Mouse (Mus musculus): ENCODE measurements around the gene Agpat1. TPM values are rescaled to one million over a fixed set of nuclear protein-coding genes. Genes with fewer than 3 reads are reported as not detected.
A peak's percentile ranks its signal among the peaks of the same experiment; 100 is the strongest.

The Agpat1 gene
- polyA plus RNA-seq, 1 experiment from 2014 or later: 64.8 TPM

DNA sequence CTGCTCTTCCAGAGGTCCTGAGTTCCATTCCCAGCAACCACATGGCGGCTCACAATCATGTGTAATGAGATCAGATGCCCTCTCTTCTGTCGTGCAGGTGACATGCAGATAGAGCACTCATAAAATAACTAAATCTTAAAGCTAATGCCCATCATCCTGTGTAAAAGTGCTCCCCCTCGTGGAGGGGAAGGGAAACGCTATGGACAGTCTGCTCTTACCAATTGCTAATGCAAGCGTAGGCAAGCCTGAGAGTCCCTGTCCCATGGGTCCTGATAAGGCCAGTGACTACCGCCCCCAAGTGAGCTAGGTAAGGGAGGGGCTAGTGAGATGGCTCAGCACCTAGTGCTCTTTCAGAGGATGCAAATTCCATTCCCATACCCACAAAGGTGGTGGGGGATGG, 14.9 kb downstream of the Agpat1 start:
- Histone ChIP-seq H3K4me2 (no peak overlapping the region), H3K27me3 (replicated peaks; ENCODE audit: control insufficient read depth, insufficient read depth, low read length) (no peaks in the 10 kb centered on the region), H3K9ac (ENCODE audit: low read depth, low read length) (no peak overlapping the region), H3K36me3 (ENCODE audit: control insufficient read depth, insufficient read depth, low read length) (peaks cover 11% of the 10 kb centered on the region), H3K4me3 (ENCODE audit: low read depth, low read length) (no peak overlapping the region), H3K9me3 (ENCODE audit: control insufficient read depth, low read length) (no peaks in the 10 kb centered on the region), H3K4me1 (replicated peaks; ENCODE audit: control insufficient read depth, insufficient read depth, low read length) (no peaks in the 10 kb centered on the region), H3K27ac (ENCODE audit: low read depth, low read length) (no peak overlapping the region)
- peak; percentile 74 for DNase-seq (ENCODE audit: low spot score)
- peak; percentile 65 for ATAC-seq (replicated peaks; ENCODE audit: low FRiP score)
- 12% methylated on average over 6 of the region's 6 CpGs for WGBS

DNA sequence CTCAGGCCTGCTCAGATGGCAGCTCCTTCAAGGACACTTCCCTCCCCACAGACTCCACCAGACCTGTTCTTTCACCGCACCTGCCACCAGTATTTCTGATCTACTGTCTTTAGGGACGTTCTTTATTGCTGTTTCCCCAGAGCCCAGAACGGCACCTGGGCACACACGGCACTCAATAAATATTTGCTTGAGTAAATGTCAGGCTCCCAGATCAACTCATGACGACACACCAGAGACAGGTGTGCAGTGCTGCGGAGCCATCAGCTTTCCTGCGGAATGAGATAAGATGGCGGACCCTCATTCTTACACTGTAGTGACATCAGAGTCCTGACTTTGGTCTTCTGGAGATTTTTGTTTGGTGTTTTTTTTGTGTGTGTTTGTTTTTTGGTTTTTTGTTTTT, 16.9 kb downstream of the Agpat1 start:
- H3K4me3 ChIP-seq (ENCODE audit: low read depth, low read length): no peak overlapping the region
- no peak overlapping the region for H3K9ac ChIP-seq (ENCODE audit: low read depth, low read length)
- ATAC-seq (replicated peaks; ENCODE audit: low FRiP score) (no peak), DNase-seq (ENCODE audit: low spot score) (no peak)
- peaks cover 12% of the 10 kb centered on the region for H3K36me3 ChIP-seq (ENCODE audit: control insufficient read depth, insufficient read depth, low read length)
- no peak overlapping the region for H3K27ac ChIP-seq (ENCODE audit: low read depth, low read length)
- WGBS: 82% methylated on average over 8 of the region's 8 CpGs
- no peak overlapping the region for H3K4me2 ChIP-seq
- H3K4me1 ChIP-seq (replicated peaks; ENCODE audit: control insufficient read depth, insufficient read depth, low read length): peaks cover under 1% of the 10 kb centered on the region; the same call in 1 of the 2 replicates
- no peaks in the 10 kb centered on the region for H3K9me3 ChIP-seq (ENCODE audit: control insufficient read depth, low read length)
- H3K27me3 ChIP-seq (replicated peaks; ENCODE audit: control insufficient read depth, insufficient read depth, low read length): no peaks in the 10 kb centered on the region

DNA sequence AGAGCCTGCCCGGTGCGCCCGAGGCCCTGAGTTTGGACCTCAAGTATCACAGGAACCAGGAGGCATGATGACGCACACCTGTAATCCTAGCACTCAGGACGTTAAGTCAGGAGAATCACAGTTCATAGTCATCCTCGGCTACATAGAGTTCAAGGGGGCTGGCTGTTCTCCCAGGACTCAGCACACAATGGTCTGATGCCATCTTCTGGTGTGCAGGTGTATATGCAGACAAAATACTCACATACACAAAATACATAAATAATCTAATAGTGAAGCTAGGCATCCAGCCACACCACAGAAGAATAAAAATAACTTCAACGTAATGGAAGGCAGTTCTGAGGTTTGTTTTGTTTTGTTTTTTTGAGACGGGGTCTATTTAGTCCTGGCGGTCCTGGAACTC, 19.1 kb downstream of the Agpat1 start:
- ATAC-seq (replicated peaks; ENCODE audit: low FRiP score): no peak
- no peaks in the 10 kb centered on the region; the same call in 1 of the 2 replicates for H3K27me3 ChIP-seq (replicated peaks; ENCODE audit: control insufficient read depth, insufficient read depth, low read length)
- H3K36me3 ChIP-seq (ENCODE audit: control insufficient read depth, insufficient read depth, low read length): peaks cover 12% of the 10 kb centered on the region

DNA sequence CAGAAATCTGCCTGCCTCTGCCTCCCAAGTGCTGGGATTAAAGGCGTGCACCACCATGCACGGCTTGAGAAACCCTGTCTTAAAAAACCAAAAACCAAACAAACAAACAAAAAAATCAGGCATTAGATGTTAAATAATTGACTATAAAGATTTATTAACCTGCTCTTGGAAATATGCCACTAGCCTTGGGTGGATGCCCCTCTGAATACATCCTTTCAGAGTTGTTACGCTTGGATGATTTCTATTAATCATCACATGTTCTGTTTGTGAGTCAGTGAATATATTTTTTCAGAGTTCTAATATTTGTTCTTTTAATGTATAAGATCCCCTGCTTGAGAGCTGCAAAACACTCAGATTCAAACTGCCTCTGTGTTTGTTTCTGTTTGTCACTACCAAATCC, 20.9 kb downstream of the Agpat1 start:
- H3K27me3 ChIP-seq (replicated peaks; ENCODE audit: control insufficient read depth, insufficient read depth, low read length): peaks cover 18% of the 10 kb centered on the region
- no peaks in the 10 kb centered on the region for H3K9me3 ChIP-seq (ENCODE audit: control insufficient read depth, low read length)
- ATAC-seq (replicated peaks; ENCODE audit: low FRiP score) (no peak), DNase-seq (ENCODE audit: low spot score) (no peak)
- 91% methylated on average over 3 of the region's 3 CpGs for WGBS
- no peak overlapping the region for H3K9ac ChIP-seq (ENCODE audit: low read depth, low read length)
- peaks cover 12% of the 10 kb centered on the region for H3K36me3 ChIP-seq (ENCODE audit: control insufficient read depth, insufficient read depth, low read length)
- peaks cover 14% of the 10 kb centered on the region for H3K4me1 ChIP-seq (replicated peaks; ENCODE audit: control insufficient read depth, insufficient read depth, low read length)
- H3K27ac ChIP-seq (ENCODE audit: low read depth, low read length): no peak overlapping the region
- H3K4me3 ChIP-seq (ENCODE audit: low read depth, low read length): no peak overlapping the region
- no peak overlapping the region for H3K4me2 ChIP-seq

More for the DNA sequence above, 19.1 kb downstream of the Agpat1 start:
- Histone ChIP-seq H3K4me2 (no peak overlapping the region), H3K9ac (ENCODE audit: low read depth, low read length) (no peak overlapping the region), H3K4me3 (ENCODE audit: low read depth, low read length) (no peak overlapping the region), H3K9me3 (ENCODE audit: control insufficient read depth, low read length) (no peaks in the 10 kb centered on the region), H3K27ac (ENCODE audit: low read depth, low read length) (no peak overlapping the region), H3K4me1 (replicated peaks; ENCODE audit: control insufficient read depth, insufficient read depth, low read length) (peaks cover 7% of the 10 kb centered on the region)
- WGBS: 86% methylated on average over 9 of the region's 9 CpGs
- DNase-seq (ENCODE audit: low spot score): no peak

DNA sequence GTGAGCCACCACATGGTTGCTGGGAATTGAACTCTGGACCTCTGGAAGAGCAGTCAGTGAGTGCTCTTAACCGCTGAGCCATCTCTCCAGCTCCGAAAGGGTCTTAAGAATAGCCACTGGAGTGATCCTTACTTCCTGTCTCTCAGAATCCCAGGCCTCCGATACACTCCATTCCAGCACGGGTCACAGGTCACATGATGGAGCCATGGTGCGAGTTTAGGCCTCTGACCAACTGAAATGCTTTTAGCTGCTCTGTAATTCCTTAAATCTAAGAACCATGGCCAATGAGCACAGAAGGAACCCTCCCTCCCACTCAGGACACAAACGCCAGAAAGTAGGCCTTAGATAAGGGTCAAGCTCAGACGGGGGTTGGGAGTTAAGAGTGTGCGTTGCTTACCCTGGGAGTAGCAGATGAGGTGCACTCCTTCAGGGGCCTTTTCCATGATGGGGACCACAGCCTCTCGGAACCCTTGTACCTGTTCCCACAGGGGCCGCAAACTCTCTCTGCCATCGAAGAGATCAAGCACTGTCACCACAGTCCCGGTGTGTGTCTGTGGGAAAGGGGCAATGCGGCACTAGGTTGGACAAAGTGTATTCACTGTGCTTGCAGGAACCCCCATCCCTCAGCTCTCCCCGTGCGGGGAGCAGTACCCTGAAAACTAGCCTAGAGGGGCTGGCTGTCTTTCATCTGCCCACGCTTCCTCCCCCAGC, 22.2 kb downstream of the Agpat1 start:
- no peak for DNase-seq (ENCODE audit: low spot score)
- Histone ChIP-seq H3K4me3 (ENCODE audit: low read depth, low read length) (peak overlapping the region; percentile 80), H3K27ac (ENCODE audit: low read depth, low read length) (peak overlapping the region; percentile 67), H3K4me2 (peak overlapping the region; percentile 94), H3K4me1 (replicated peaks; ENCODE audit: control insufficient read depth, insufficient read depth, low read length) (peaks cover 27% of the 10 kb centered on the region), H3K27me3 (replicated peaks; ENCODE audit: control insufficient read depth, insufficient read depth, low read length) (peaks cover 30% of the 10 kb centered on the region), H3K9me3 (ENCODE audit: control insufficient read depth, low read length) (no peaks in the 10 kb centered on the region), H3K36me3 (ENCODE audit: control insufficient read depth, insufficient read depth, low read length) (peaks cover 12% of the 10 kb centered on the region), H3K9ac (ENCODE audit: low read depth, low read length) (peak overlapping the region; percentile 79)
- ATAC-seq (replicated peaks; ENCODE audit: low FRiP score): peak; percentile 0; the same call in 1 of the 2 replicates
- 54% methylated on average over 16 of the region's 16 CpGs for WGBS

DNA sequence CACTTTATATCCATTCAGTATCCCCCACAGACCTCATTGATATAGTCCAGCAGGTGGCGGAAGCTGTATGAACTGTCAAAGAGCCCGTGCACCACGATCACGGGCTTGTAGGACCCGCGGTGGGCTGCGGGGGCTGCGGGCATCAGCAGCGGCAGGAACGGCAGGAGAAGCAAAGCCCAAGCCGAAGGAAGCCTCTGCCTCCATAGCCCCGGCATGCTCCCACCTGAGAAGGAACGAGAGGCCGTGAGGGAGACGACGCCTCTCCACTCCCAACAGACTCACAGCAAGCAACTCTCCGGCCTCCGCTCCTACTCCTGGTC, 22.7 kb downstream of the Agpat1 start:
- DNase-seq (ENCODE audit: low spot score) (peak; percentile 63), ATAC-seq (replicated peaks; ENCODE audit: low FRiP score) (peak; percentile 40; the same call in 1 of the 2 replicates)
- Histone ChIP-seq H3K27ac (ENCODE audit: low read depth, low read length) (peak overlapping the region; percentile 67), H3K4me1 (replicated peaks; ENCODE audit: control insufficient read depth, insufficient read depth, low read length) (peaks cover 30% of the 10 kb centered on the region), H3K36me3 (ENCODE audit: control insufficient read depth, insufficient read depth, low read length) (peaks cover 11% of the 10 kb centered on the region), H3K4me3 (ENCODE audit: low read depth, low read length) (peak overlapping the region; percentile 80), H3K9me3 (ENCODE audit: control insufficient read depth, low read length) (no peaks in the 10 kb centered on the region), H3K9ac (ENCODE audit: low read depth, low read length) (peak overlapping the region; percentile 79), H3K27me3 (replicated peaks; ENCODE audit: control insufficient read depth, insufficient read depth, low read length) (peaks cover 35% of the 10 kb centered on the region), H3K4me2 (peak overlapping the region; percentile 94)
- WGBS: under 1% methylated on average over 18 of the region's 18 CpGs

DNA sequence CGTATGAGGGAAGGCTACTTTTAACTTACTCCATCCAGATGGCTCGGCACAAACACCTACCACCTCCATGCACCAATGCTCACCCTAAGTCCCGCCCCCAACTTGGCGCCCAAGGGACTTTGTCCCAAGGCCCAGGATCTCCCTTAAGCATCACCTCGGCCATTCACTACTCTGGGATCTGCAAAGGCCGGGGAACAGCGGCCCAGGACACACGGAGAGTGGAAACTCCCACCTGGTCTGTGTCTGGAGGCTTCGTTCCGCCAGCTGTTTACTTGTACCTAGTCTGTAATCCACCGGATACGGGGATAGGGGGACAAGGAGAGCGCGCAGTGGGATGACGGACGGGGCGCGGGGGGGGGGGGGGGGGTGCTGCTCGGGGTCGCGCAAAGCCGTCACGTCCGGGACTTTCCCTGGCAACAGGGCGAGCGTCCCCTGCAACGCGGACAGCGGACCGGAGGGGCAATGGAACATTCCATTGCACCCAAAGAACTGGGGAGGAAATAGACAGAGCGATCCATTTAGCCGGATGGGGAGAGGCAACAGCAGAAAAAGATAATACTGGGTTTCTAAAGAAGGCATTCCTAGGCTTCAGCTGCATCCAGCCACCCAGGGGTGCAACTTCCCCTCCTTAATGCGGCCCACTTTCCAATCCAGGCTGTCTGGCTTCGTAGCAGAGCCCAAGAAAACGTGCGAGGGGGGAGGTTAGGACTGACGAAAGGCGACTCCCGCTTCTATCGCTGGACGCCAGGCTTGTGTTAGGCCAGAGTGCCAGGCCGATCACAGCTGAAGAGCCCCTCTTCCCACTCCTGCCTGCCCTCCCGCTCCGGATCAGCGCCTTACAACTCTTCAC, 23.3 kb downstream of the Agpat1 start:
- WGBS: under 1% methylated on average over 43 of the region's 45 CpGs
- Histone ChIP-seq H3K4me2 (peak overlapping the region; percentile 94), H3K4me1 (replicated peaks; ENCODE audit: control insufficient read depth, insufficient read depth, low read length) (peaks cover 34% of the 10 kb centered on the region), H3K36me3 (ENCODE audit: control insufficient read depth, insufficient read depth, low read length) (peaks cover 6% of the 10 kb centered on the region), H3K4me3 (ENCODE audit: low read depth, low read length) (peak overlapping the region; percentile 80), H3K27ac (ENCODE audit: low read depth, low read length) (peak overlapping the region; percentile 67), H3K27me3 (replicated peaks; ENCODE audit: control insufficient read depth, insufficient read depth, low read length) (peaks cover 41% of the 10 kb centered on the region), H3K9ac (ENCODE audit: low read depth, low read length) (peak overlapping the region; percentile 79), H3K9me3 (ENCODE audit: control insufficient read depth, low read length) (no peaks in the 10 kb centered on the region)
- DNase-seq (ENCODE audit: low spot score) (peak; percentile 88), ATAC-seq (replicated peaks; ENCODE audit: low FRiP score) (peak; percentile 76)

DNA sequence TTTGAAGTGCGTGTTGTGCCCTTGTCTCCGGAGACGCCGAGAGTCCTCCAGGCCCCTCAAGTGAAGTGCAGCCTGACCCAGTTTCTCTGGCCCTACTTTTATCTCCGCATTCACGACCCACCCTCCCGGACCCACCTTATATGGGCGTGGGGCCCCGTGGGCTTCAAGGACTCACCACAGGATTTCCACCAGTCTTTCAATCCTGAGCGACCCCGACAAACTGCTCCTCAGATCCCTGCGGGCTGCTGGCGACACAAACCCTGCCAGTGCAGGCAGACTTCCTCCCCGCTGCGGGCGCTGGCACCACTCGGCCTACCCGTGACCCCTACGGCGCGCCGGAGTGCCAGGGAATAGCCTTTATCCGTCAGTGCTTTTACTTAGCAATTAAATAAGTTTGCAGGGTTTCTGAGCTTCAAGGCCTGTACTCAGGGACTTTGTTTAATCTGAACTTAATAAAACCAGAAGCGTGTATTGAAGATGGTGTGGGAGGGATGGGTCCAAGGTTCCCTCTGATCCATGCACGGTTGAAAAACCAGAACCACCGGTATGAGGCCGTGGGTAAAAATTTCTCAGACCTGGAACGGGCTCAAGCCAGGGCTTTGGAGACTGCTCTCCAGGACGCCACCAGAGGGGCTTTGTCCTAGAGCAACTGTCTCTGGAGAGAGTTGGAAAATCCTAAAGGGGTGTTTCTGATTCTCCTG, 24.0 kb downstream of the Agpat1 start, which contains the start of gene Ppt2:
Ppt2 (minus strand) TSS at position 568 of the 701 bp plus-strand sequence.
- peak within 1 kb of the TSS; percentile 67 for H3K27ac ChIP-seq (ENCODE audit: low read depth, low read length)
- H3K9ac ChIP-seq (ENCODE audit: low read depth, low read length): peak within 1 kb of the TSS; percentile 79
- peaks cover 36% of the 10 kb centered on the region for H3K4me1 ChIP-seq (replicated peaks; ENCODE audit: control insufficient read depth, insufficient read depth, low read length)
- H3K27me3 ChIP-seq (replicated peaks; ENCODE audit: control insufficient read depth, insufficient read depth, low read length): peaks cover 48% of the 10 kb centered on the region
- no peaks in the 10 kb centered on the region for H3K9me3 ChIP-seq (ENCODE audit: control insufficient read depth, low read length)
- ATAC-seq (replicated peaks; ENCODE audit: low FRiP score) (no peak), DNase-seq (ENCODE audit: low spot score) (peak; percentile 63)
- WGBS: 10% methylated on average over 29 of the region's 29 CpGs
- peak within 1 kb of the TSS; percentile 94 for H3K4me2 ChIP-seq
- peak within 1 kb of the TSS; percentile 80 for H3K4me3 ChIP-seq (ENCODE audit: low read depth, low read length)
- peaks cover 6% of the 10 kb centered on the region for H3K36me3 ChIP-seq (ENCODE audit: control insufficient read depth, insufficient read depth, low read length)
